Mouse (Mus musculus) hematopoietic multipotent progenitor cell, adult 10-12 weeks (in vitro differentiated cells): ENCODE measurements around the gene Abl2. TPM values are rescaled to one million over a fixed set of nuclear protein-coding genes. Genes with fewer than 3 reads are reported as not detected.

Source experiments
- polyA plus RNA-seq: library from polyadenylated mRNA; stranded (reverse); fragments of >175 nt; gene quantifications from 2 replicates; pipeline ENCODE4 v1.2.3, GENCODE M21; 2012; ENCODE audit warnings: low replicate concordance

Abl2 gene
- 18.2 and 29.2 TPM in 2 replicates for polyA plus RNA-seq

DNA sequence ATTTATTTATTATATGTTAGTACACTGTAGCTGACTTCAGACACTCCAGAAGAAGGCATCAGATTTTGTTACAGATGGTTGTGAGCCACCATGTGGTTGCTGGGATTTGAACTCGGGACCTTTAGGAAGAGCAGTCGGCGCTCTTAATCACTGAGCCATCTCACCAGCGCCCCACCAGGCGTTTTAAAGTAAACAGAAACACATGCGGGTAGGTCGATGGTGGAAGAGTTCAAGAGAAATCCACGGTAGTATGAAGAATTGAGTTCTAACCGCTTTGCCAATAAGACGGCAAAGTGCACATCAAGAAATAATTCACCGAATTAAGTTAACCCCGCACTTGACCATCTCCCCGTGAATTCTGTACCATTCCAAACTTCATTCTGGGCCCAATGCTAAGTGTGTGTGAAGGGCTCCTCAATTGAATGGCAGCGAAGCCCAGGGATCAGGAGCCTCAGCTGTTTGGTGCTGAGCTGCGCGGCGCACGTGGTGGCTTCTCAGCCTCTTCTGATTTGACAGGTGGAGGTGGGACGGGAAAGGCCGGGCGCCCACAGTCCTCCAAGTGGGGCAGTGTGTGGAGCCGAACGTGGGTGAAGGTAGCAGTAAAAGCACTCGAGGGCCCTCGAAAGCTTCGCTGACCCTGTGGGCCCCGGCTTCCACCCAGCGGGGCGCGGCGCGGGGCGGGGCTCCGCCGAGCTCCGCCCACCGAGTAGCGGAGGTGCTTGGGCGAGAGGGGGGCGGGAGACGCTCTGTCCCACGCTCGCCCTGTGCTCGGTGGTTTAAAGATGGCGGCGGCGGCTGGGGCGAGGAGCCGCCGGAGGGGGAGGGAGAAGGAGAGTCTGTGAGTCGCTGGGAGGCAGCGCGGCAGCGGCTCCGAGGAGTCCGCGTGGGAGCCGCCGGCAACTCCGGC, at the start of gene Abl2:
TSS of gene Abl2 (plus strand) at position 763 of the 907 bp plus-strand sequence.

GRCm38 (mm10) chr1:156523842-156524241, 34.7 kb upstream of the Abl2 start, which contains the start of gene Gm10031:
TSS of gene Gm10031 (plus strand) at chr1:156524012.

DNA sequence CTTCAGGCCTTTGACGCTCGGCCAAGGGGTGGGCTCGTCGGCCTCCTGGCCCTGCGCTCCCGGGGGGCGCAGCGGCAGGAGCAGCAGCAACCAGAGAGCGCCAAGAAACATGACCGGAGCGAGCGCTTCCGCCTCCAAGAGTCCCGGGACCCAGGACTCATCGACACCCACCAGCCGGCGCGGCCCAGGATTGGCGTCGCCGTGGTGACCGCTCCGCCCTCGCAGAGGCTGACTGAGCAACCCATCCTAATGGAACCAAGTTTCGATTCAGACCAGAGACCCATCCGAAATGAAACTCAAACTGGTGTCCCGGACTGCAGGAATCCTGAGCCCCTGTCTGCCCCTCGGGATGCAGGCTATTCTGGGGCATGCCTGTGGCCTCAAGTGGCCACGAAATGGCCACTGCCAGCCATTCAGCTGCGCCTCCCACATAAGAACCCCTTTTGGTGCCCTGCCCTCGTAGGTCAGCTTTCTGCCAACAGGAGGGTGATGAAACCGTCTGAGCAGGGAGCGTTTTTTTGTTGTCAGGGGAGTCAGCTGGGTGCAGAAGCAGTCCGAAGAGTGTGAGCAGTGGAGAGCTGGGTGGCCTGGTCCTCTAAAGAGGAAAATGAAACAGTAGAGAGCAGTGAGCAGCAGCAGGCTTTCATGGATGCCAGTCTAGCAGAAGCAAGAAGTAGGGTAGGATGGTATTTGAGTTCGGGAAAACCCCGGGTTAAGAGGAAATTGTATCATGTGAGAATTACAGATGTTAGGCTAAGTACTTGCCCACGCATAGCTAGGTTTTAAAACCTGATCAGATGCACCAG, 115.8 kb downstream of the Abl2 start, which contains the start of gene Tor3a:
TSS of gene Tor3a (minus strand) at position 162 of the 806 bp plus-strand sequence.

Other genes starting within 250 kb of the Abl2 start
- gene Nphs2, start 248.1 kb upstream of the Abl2 start, polyA plus RNA-seq = not detected in 2 replicates
- gene Gm2000, start 192.7 kb upstream of the Abl2 start, polyA plus RNA-seq = 90.3 and 1,376 TPM in 2 replicates
- 0.15 and 0.24 TPM in 2 replicates for gene Axdnd1, start 137.6 kb upstream of the Abl2 start, polyA plus RNA-seq
- gene Soat1, start 84.5 kb upstream of the Abl2 start, polyA plus RNA-seq = 87.8 and 88.9 TPM in 2 replicates
- gene Gm10031, start 34.8 kb upstream of the Abl2 start, polyA plus RNA-seq = 0.14 and 1.1 TPM in 2 replicates
- 35.5 and 87.3 TPM in 2 replicates for gene Tor3a, start 115.6 kb downstream of the Abl2 start, polyA plus RNA-seq
- 5.3 and 6.1 TPM in 2 replicates for gene Fam20b, start 160.3 kb downstream of the Abl2 start, polyA plus RNA-seq